Mouse (Mus musculus): ENCODE data around the gene Fcgr3. TPM values are rescaled to one million over a fixed set of nuclear protein-coding genes. Genes with fewer than 3 reads are reported as not detected.

Gene Fcgr3
- total RNA-seq (2015; ENCODE audit: low replicate concordance): 100 and 146 TPM in 2 replicates
- total RNA-seq (2017; ENCODE audit: low replicate concordance): 78.3 and 110 TPM in 2 replicates

DNA sequence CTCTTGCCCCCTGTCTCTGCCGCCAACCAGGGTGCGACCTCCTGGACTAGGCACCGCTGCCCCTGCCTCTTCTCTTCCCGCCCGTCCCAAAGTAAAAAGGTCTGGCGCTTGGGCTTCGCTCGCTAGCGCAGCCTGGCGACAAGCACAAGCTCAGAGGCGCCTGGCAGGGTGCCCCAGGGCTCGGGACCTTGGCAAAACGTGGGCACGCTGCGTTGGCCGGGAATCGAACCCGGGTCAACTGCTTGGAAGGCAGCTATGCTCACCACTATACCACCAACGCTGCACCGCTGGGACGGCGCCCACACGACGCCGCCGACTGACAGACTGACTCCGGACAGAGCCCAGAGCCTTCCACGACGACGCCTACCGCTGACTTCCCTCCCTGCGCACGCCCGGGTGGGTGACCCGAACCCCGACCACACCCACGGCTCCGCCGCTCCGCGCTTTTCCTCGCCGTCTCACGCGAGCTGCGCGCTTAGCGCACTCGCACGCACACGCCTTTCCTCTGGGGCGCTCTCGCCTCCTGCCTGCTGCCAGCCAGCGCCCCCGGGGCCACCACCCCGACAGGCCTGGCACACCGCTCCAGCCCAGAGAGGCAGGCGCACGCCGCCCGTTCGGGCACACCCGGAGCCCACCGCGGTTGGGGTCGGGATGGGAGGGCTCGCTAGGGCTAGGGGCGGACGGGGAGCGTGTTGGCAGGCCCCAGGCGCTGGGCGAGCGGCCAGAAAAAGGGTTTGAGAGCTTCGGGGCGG, at the start of gene Fcgr3:
TSS of gene Fcgr3 (minus strand) at position 445 of the 752 bp plus-strand sequence.
- ATAC-seq (replicated peaks; ENCODE audit: low FRiP score, poor library complexity, severe bottlenecking): peak; percentile 34

DNA sequence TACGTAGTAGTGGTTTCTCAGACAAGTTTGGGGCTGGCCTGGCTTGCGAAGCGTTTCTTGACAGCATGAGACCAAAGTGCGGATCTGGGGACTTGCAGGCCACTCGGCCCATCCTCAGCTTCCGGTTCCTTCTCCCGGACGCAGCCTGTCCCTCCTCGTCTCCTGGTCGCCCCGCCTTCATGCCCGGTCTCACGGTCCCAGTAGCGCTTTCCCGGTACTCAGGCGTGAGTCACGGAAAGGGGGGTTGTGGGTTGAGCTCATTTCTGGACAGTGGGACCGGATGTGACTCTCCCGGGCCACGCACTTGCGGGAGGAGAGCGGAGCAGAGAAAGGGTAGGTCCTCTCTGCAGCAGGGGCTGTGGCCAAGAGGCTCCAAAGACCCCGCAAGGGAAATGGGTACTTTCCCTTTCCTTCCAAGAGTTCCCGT, 49.2 kb upstream of the Fcgr3 start, which contains the start of gene Cfap126:
TSS of gene Cfap126 (plus strand) at position 46 of the 427 bp plus-strand sequence.
- peak; percentile 69 for ATAC-seq (replicated peaks; ENCODE audit: low FRiP score, poor library complexity, severe bottlenecking)

DNA sequence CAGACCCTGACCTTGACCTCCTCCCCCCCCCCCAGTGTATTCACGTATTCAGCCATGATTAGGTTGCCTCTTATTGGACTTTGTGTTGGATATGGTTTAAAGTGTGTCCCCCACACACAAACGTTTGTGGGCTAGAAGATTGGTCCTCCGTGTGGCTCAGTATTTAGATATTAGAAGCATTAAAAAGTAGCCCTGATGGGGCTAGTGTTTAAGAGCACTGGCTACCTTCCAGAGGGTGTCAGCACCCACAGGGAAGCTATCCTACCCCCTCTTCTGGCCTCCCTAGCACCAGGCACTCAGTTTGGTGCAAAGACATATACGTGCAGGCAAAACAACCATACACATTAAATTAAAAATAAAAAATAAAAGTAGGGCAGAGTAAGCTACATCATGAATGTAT, 48.3 kb upstream of the Fcgr3 start:
- no peak for ATAC-seq (replicated peaks; ENCODE audit: low FRiP score, poor library complexity, severe bottlenecking)

DNA sequence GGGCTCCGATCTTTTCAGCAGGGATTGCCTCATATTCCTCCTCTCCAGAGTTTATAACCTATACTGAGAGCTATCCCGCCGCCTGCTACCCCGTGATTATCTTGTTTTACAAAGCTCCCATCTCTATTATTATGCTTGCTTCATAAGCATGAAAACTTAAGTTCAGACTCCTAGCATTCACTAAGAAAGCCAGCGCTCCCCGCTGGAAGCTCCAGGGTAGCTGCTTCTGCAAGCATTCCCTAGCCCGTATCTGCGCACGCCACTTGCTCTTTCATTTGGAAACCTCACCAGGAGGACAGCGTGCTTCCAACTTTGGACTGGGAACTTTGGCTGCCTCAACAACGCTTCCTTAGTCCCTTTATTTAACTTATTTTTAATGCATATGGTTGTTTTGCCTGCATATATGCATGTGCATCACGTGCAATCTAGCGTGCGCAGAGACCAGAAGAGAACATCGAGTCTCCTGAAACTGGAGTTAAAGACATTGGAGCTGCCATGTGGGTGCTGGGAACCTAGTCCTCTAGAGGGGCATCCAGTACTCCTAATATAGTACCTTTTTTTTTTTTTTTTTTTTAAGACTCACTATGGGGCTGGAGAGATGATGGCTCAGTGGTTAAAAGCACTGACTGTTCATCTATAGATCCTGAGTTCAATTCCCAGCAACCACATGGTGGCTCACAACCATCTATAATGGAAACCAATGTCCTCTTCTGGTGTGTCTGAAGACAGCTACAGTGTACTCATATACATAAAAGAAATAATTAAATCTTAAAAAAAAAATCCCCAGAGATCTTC, 47.2 kb upstream of the Fcgr3 start:
- ATAC-seq (replicated peaks; ENCODE audit: low FRiP score, poor library complexity, severe bottlenecking): peak; percentile 30

DNA sequence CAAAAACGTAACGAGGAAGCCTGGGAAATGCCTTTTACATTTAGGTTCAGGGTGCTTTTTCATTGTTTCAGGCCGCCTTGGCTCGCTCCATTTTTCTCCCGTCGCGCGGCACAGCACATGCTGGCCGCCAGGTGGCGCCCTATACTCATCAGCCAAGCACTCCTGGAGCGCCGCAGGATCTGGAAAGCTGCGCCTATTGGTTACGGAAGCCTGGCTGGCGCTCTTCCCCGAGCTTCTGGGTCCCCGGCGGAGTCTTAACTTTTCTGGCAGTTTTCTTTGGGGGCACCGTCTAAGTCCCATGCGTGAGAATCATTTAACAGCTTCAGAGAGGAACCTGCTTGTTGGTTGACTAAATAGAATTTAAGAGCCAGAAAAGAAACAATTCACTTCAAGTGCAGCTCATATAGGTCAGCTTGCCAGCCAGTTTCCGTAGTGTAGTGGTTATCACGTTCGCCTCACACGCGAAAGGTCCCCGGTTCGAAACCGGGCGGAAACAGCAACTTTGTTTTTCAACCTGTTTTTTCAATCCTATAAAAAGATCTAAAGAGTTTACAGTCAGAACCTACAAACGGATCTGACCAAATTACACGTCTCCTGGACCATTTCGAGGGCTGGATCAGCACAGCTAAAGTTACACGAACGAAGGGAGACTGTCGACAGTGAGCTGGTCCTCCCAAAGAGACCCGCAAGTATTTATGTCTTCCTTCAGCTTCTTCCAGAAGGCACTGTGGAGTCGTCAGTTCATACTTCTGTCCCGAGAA, 46.5 kb upstream of the Fcgr3 start:
- ATAC-seq (replicated peaks; ENCODE audit: low FRiP score, poor library complexity, severe bottlenecking): peak; percentile 84

DNA sequence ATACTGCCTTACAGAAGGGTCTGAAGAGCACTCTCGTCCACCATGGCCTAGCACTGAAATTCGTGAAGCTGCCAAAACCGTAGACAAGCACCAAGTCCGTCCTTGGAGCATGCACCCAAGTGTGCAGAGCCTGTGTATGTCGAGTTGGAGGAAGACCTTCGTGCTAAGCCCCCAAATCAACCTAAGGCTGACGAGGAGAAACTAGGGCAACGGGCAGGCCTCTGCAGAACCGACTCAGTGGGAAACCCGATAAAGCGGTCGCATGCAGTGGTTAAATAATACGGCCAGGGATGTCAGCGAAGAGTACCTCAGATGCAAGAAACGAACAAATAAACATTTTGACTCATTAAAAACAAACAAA, 45.9 kb upstream of the Fcgr3 start:
- peak; percentile 13; the same call in 1 of the 2 replicates for ATAC-seq (replicated peaks; ENCODE audit: low FRiP score, poor library complexity, severe bottlenecking)

DNA sequence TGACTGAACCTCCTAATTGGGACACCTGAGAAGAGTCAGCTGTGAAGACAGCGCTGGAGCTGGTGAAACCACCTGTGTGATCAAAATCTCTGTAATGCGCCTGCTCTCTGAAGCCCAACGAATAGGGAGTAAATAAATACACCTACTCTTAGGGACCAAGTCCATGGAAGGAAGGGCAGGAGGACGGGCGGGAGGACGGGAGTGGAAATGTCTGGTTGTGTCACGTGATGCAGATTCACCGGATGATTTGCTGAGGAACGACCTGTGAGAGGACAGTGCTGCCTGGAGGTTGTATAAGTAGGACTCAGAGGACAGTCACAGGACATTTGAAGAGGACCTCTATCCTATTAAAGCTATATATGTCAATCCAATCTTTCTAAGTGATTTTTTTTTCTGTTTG, 44.9 kb upstream of the Fcgr3 start:
- ATAC-seq (replicated peaks; ENCODE audit: low FRiP score, poor library complexity, severe bottlenecking): no peak

DNA sequence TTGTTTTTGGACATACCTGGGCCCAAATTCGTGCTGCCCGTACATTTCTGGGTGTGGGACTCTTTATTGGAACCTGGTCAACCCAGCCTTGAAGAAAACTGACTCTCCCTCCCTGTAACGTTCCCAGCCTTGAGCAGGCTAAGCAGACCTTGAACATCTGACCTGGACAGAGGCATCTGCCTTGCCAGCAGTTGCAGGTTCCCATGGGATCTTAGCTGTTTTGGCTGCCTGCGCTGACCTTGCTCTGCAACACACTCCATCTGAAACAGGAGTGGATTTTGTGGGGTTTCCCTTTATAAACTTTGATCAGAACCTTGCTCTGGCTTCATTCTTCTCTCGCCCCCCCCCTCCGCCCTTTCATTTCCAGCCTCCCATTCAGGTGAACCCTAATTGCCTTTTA, 40.5 kb upstream of the Fcgr3 start:
- ATAC-seq (replicated peaks; ENCODE audit: low FRiP score, poor library complexity, severe bottlenecking): no peak

DNA sequence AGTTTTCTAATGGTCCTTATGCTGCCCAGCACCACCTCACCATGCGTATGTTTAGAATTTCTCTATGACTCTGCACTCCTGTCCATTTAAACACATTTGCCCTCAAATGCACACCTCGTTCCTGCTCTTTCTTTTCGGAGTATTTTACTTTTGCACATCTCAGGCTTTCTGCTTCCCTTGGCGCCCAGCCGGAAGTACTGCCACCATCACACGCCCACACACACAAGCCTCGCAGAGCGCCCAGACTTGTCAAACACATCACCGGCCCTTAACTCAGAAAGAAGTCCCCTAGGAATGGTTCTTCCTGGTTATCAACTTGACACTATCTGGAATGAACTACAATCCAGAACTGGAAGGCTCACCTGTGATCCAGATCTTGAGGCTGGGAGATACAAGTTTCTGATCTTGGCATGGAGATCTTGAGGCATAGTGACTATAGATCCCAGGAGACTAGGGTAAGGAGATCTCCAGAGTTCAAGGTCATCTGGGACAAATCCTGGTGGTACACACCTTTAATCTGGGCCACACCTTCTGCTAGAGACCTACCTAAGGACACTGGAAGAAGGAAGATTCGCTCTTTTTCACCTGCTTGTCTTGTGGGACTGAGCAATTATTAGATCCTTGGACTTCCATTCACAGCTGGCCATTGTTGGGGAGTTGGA, 38.6 kb upstream of the Fcgr3 start:
- ATAC-seq (replicated peaks; ENCODE audit: low FRiP score, poor library complexity, severe bottlenecking): peak; percentile 19; the same call in 1 of the 2 replicates

DNA sequence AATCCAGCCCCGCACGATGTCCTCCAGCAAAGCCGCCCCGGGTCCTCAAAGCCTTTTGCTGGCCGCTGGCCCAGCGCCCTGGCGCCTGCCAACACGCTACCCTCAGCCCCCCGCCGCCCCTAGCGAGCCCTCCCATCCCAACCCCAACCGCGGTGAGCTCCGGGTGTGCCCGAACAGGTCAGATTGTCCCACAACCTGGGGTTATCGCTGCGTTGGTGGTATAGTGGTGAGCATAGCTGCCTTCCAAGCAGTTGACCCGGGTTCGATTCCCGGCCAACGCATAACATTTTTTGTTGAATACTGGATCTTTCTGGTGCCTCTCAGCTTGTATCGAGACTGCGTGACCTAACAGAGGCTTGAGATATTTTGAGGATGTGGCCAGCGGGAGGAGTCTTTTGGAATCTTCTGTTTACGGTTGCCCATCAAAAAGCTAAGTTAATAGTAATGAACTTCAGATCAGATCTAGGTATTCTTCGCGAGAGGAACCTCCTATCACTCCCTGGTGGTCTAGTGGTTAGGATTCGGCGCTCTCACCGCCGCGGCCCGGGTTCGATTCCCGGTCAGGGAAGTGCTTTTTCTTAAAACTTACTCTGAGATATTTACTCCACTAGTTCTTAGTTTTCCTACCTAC, 37.9 kb upstream of the Fcgr3 start:
- peak; percentile 67 for ATAC-seq (replicated peaks; ENCODE audit: low FRiP score, poor library complexity, severe bottlenecking)

DNA sequence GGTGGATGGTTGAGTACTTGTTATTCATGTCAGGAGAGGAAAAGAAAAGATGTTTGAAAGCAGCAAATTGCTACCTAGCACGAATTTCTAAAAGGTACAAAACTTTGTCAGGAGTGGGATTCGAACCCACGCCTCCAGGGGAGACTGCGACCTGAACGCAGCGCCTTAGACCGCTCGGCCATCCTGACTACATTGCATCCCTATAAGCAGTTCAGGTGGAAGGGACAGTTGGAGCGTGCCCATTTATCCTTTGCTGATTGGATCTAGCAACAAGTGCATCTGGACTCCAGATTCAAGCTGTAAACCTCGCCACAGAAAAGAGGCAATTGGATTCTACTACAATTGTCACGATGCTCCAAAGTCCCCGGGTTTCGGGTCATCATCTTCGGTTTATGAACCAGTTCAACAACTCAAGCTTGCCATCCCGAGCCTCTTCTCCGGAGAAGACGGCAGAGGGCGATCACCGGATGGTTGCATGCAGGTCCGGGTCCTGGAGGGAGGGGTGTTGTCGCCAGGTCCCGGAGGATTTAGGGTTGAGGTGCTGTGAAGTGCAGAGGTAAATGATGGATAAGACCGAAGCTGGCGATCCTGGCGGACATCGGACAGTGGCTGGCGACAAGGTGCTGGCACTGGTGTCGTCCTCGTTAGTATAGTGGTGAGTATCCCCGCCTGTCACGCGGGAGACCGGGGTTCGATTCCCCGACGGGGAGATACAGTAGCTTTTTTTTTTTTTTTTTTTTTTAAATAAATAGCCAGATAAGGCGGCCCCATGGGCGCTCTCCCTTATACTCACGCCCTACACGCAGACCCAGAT, 37.2 kb upstream of the Fcgr3 start:
- ATAC-seq (replicated peaks; ENCODE audit: low FRiP score, poor library complexity, severe bottlenecking): peak; percentile 80

DNA sequence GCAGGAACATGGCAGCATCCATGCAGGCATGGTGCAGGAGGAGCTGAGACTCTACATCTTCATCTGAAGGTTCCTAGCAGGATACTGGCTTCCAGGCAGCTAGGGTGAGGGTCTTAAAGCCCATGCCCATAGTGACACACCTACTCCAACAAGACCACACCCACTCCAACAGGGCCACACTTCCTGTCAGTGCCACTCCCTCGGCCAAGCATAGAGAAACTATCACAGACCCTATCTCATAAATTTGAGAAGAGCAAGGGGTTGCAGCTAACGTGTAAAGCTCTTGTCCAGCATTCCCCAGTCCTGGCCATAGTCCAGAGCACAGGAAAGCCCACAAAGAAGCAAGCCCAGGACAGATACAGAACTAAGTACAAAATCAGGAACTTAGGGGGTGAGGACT, 36.3 kb upstream of the Fcgr3 start:
- ATAC-seq (replicated peaks; ENCODE audit: low FRiP score, poor library complexity, severe bottlenecking): no peak

DNA sequence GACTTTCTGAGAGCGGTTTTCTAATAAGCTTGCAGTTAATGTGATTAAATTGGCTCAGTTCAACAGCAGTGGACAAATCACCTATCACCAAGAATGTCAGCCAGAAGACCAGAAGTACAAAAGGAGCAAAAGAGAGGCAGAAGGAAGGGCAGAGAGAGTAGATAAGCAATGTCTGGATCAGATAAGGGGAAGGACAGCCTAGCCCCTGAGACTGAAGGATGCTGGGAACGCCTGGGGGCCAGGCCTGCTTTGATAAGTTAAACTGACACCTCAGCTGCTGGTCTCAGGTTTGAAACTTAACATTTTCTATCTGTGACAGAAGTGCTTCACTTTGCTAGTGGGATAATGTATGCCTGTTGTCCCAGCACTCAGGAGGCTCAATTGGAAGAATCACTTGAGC, 32.9 kb upstream of the Fcgr3 start:
- no peak for ATAC-seq (replicated peaks; ENCODE audit: low FRiP score, poor library complexity, severe bottlenecking)

DNA sequence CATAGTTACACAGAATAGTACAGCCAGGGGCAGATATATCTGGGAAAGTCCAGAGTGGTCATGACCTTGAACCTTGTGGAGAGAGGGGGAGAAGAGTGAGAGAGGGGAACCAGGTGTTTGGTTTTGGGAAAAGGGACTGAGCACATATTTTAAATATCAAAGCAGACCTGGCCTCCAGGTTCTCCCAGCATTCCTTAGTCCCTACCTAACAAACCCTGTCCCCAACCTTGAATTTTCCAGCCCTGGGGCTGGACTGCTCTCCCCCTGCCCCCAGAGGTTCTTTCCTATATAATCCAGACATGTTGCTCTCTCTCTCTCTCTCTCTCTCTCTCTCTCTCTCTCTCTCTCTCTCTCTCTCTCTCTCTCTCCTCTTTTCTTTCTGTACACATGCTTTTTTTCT, 32.4 kb upstream of the Fcgr3 start:
- ATAC-seq (replicated peaks; ENCODE audit: low FRiP score, poor library complexity, severe bottlenecking): no peak

DNA sequence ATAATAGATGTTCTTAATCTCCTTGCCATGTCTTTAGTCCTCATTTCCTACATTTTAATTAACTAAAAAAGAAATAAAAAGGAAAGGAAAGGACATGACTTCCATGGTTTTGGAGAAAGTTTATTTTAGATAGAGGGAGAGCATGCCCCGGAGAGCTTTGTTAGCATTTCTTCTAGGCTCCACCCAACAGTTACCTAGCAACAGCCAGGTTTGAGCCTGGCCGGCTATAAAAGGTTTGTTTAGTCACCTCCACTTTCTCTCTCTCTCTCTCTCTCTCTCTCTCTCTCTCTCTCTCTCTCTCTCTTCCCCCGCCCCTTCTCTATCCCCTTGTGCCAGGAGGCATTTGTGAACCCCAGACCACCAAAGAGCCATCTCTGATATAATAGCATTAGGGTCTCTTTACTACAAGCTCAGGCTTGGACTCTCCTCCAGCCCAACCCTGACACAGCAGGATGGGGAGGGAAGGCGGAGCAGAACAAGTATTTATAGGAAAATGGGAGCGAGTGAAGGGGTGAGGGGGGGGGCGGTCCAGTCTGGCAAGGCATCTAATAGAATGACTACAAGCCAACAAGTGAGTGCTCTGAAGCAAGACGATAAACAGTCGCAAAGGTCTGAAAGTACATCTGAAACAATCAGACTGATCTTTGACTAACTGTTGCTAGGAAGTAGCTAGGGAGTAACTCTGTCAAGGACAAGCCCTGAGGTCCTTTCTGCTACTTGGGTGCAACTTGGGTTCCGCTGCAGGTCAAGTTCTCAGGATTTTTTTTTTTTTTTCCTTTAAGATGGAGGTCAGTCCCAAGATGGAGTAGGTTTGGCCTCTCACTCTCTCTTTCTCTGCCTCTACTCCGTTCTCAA, 31.6 kb upstream of the Fcgr3 start:
- ATAC-seq (replicated peaks; ENCODE audit: low FRiP score, poor library complexity, severe bottlenecking): no peak

DNA sequence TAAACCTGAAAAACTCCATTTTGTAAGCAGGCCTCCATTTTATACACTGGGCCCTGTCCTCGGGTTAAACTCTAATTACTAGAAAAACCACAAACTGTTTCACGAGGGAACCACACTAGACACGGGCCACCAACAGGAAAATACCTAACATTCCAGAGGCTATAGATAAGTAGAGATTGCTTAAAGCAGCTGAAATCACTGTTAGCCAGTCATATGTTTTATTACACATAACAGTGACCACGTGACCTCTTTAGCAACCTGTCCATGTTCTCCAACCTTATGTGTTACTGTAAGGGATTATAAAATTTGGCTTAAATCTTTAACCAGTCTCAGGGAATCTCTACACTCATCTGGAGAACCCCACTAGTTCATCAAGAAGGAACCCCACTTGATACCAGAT, 29.7 kb upstream of the Fcgr3 start:
- ATAC-seq (replicated peaks; ENCODE audit: low FRiP score, poor library complexity, severe bottlenecking): no peak

DNA sequence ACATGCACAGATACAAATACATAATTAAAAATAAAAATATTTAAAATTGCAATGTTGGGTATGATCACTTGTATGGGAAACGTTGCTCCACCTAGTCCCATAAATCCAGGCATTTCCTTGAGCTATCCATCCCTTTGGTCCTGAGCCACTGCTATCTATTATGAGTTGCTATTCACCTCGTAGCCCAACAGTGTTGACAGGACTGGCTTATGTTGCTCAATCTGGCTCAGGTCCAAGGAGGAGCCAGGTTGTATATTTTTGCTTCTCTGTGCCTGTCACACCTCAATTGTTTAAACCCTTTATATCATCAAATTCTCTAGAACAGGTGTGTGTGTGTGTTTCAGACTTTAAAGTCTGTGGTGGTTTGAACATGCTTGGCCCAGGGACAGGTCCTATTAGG, 26.0 kb upstream of the Fcgr3 start:
- no peak for ATAC-seq (replicated peaks; ENCODE audit: low FRiP score, poor library complexity, severe bottlenecking)

DNA sequence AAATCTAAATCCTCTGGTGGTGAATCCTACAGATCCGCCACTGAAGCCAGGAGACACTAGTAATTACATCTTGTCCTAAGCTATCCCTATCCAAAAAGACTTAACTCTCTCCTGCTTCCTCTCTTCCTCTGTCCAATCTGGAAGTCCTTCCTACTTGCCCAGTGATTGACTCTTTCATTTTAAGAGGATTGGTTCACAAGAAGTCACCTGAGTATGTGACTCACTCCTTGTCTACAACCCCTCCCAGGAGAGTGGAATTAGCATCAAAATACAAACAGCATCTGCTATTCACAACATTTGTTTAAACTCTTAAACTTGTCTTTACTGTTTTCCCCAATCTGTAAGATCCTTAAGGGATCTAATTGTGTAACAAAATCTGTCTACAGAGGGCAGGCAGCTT, 25.2 kb upstream of the Fcgr3 start:
- ATAC-seq (replicated peaks; ENCODE audit: low FRiP score, poor library complexity, severe bottlenecking): no peak

Measured in erythroblast, adult 5-6 weeks (primary cell).